Mouse (Mus musculus): ENCODE measurements around the gene Elf5.

DNA sequence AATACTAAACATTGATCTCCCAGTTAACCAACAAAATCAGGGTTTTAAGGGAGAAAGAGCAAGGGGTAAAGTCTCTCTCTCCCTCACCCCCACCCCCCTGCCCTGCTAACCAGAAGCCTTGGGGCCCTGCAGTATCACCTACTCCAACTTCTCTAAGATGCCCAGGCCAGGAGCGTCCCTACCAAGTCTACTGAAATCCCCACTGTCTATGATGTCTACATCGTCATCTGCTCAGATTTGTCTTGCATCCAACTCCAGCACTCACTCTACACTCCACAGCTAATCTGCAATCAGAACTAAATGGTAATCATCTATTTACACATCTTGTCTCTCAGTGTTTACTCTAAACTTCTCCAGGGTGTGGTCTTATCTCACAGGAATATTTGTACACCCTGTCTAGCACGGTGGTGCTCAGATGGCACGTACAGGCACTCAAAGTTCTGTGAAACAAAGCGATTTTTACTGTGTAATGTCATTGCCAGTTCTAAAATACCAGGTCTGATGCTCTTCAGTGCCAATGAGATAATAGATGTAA is 72.6 kb downstream of the Elf5 start:
- no peak for TF ChIP-seq EP300 (optimal IDR thresholded peaks at IDR 0.05)
- no peak for TF ChIP-seq CTCF (IDR thresholded peaks at IDR 0.05; ENCODE audit: low read depth)

All from stomach, postnatal 0 days (tissue).